Mouse (Mus musculus): ENCODE data around the gene Mars. TPM values are rescaled to one million over a fixed set of nuclear protein-coding genes. Genes with fewer than 3 reads are reported as not detected.

Gene Mars
- polyA plus RNA-seq, 1 experiment from 2014 or later: 146 TPM

DNA sequence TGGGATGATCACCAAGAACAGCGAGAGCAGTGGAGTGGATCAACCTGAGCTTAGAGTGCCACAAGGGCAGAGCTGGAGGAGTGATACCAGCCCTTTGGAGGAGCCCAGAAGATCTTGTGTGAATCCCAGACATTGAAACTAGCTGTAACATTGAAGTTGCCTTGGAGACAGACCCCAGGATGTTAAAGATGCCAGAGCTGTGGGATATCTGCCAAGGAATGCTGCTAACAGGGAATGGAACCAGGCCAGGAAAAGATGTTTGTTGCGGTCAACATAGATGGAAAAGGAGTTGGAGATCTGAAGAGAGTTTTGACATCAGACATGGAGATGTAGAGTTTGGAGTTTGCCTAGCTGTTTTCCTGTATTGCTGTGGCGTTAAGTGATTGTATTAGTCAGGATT, 34.6 kb upstream of the Mars start:
- no peak overlapping the region for H3K4me2 ChIP-seq (replicated peaks)
- no peak overlapping the region for H3K9ac ChIP-seq
- H3K4me3 ChIP-seq: no peak overlapping the region
- ATAC-seq (ENCODE audit: low FRiP score, low read depth): no peak
- no peaks in the 10 kb centered on the region for H3K9me3 ChIP-seq
- peaks cover 13% of the 10 kb centered on the region for H3K27me3 ChIP-seq (replicated peaks)
- peaks cover 18% of the 10 kb centered on the region for H3K4me1 ChIP-seq
- no peak overlapping the region for H3K27ac ChIP-seq
- WGBS: 88% methylated on average over 3 of the region's 3 CpGs
- H3K36me3 ChIP-seq: no peaks in the 10 kb centered on the region

DNA sequence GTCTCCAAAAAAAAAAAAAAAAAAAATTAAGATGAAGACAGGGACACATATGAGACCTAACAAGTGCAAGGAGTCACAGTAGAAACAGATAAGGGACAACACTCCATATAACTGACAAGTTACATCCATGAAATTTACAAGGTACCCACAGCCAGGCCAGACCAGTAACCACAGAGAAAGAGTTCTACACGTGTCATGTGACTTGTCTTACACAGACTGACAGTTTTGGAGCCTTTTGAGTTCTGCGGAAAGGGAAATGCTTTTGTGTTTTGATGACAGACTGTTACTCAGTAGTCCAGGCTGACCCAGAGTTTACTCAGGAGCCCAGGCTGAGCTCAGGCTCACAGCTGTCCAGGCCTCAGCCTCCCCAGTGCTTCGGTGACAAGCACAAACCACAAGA, 31.4 kb upstream of the Mars start:
- H3K4me1 ChIP-seq: peaks cover 39% of the 10 kb centered on the region

DNA sequence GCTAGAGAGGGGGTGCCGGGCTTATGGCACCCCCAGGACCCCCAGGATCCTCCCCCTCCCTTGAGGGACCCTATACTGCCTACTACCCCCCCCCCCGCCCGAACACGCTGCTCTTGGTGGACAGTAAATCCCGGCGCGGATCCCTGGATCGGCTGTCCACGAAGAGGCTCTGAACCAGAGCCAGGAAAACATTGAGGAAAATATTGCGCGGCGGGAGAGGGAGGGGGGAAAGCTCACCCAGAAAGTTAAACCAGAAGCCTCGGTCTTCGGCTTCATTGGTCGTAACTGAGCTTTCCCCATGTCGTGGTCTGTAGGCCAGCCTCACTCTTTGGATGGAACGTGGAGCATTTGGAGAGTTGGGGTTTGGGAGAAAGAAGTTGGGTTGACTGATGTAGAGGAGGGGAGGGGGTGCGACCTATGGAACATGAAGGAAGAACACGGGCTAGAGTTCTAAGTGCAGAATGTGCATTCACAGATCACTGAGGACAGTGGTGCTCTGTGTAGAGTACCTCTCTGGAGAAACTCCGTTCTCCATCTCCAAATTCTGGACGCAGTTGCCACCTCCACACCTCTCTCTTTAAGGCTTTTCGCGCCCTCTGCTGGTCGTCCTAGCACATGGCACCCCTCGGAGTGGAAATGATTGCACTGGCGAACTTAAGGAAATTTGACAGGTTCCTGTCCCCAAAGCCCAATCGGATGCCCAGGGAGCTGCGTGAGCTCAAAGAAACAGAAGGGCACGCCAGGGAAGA, 30.5 kb upstream of the Mars start, which contains the start of gene Gli1:
Gli1 (minus strand) TSS at position 84 of the 749 bp plus-strand sequence.
- ATAC-seq (ENCODE audit: low FRiP score, low read depth): peak; percentile 42
- Histone ChIP-seq H3K27me3 (replicated peaks) (peaks cover 24% of the 10 kb centered on the region), H3K9ac (peak within 1 kb of the TSS; percentile 39; the same call in 1 of the 2 replicates), H3K4me3 (peak within 1 kb of the TSS; percentile 39), H3K36me3 (no peaks in the 10 kb centered on the region), H3K4me1 (peaks cover 39% of the 10 kb centered on the region), H3K4me2 (replicated peaks) (peak within 1 kb of the TSS; percentile 78), H3K9me3 (no peaks in the 10 kb centered on the region), H3K27ac (no peak within 1 kb of the TSS)
- WGBS: under 1% methylated on average over 29 of the region's 29 CpGs

More for the DNA sequence above, 31.4 kb upstream of the Mars start:
- no peaks in the 10 kb centered on the region for H3K36me3 ChIP-seq
- WGBS: 71% methylated on average over 3 of the region's 3 CpGs
- H3K27ac ChIP-seq: no peak overlapping the region
- no peak overlapping the region for H3K4me3 ChIP-seq
- no peak overlapping the region for H3K4me2 ChIP-seq (replicated peaks)
- H3K27me3 ChIP-seq (replicated peaks): peaks cover 24% of the 10 kb centered on the region
- H3K9ac ChIP-seq: no peak overlapping the region
- no peak for ATAC-seq (ENCODE audit: low FRiP score, low read depth)
- no peaks in the 10 kb centered on the region for H3K9me3 ChIP-seq

GRCm38 (mm10) chr10:127341360-127341690, 29.7 kb upstream of the Mars start:
- peaks cover 39% of the 10 kb centered on the region for H3K4me1 ChIP-seq
- H3K9me3 ChIP-seq: no peaks in the 10 kb centered on the region
- no peaks in the 10 kb centered on the region for H3K36me3 ChIP-seq
- H3K27me3 ChIP-seq (replicated peaks): peaks cover 24% of the 10 kb centered on the region
- WGBS: under 1% methylated on average over 9 of the region's 11 CpGs
- ATAC-seq (ENCODE audit: low FRiP score, low read depth): no peak
- peak overlapping the region; percentile 39 for H3K4me3 ChIP-seq
- peak overlapping the region; percentile 78 for H3K4me2 ChIP-seq (replicated peaks)
- H3K27ac ChIP-seq: no peak overlapping the region
- H3K9ac ChIP-seq: peak overlapping the region; percentile 39; the same call in 1 of the 2 replicates

DNA sequence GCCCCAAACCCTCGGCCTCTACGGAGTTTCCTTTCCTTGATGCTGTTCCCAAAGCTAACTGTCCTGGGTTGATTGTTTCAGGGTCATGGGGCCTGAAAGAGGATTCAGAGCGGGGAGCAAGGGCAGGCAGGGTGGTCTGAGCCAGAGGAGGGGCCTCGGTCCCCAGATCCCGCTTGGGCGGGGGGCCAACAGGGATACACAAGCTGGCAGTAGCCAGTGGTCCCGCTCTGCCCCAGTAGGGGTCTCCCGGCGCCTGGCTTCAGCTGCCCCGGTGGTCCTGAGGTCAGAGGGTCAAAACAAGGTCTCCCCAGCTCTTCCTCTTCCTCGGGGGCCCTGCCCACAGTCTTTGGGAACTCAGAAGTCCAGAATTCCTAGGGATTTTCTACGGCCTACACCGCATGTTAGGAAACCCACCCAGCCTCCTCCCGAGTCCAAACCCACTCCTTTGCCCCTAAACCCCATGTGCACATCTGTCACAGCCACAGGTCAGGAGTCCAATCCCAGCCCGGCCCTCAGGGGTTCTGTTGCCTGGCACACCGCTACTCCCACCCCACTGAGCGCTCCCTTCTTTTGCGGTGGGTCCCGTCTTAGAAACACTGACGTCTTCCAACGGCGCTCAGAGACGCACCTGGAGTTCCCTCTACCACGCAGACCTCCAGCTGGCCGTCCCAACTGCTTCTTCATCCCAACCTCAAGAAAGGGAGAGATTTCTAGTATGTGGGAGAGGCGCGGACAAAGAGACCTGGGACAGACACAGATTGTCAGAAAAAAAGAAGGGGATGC, 29.2 kb upstream of the Mars start:
- Histone ChIP-seq H3K9me3 (no peaks in the 10 kb centered on the region), H3K9ac (peak overlapping the region; percentile 35; the same call in 1 of the 2 replicates), H3K4me3 (peak overlapping the region; percentile 39), H3K27me3 (replicated peaks) (peaks cover 24% of the 10 kb centered on the region), H3K36me3 (no peaks in the 10 kb centered on the region), H3K4me2 (replicated peaks) (peak overlapping the region; percentile 78), H3K27ac (0 out of 2 replicates have a peak overlapping the region, but pooled peaks have one; percentile 4), H3K4me1 (peaks cover 39% of the 10 kb centered on the region)
- under 1% methylated on average over 27 of the region's 27 CpGs for WGBS
- ATAC-seq (ENCODE audit: low FRiP score, low read depth): 0 out of 2 replicates have a peak, but pooled peaks have one; percentile 2

- H3K9ac ChIP-seq: peak overlapping the region; percentile 35
- peaks cover 39% of the 10 kb centered on the region for H3K4me1 ChIP-seq
- under 1% methylated on average over 42 of the region's 42 CpGs for WGBS
- no peaks in the 10 kb centered on the region for H3K9me3 ChIP-seq
- H3K4me3 ChIP-seq: peak overlapping the region; percentile 39
- 0 out of 2 replicates have a peak overlapping the region, but pooled peaks have one; percentile 4 for H3K27ac ChIP-seq
- H3K36me3 ChIP-seq: no peaks in the 10 kb centered on the region
- peak overlapping the region; percentile 78 for H3K4me2 ChIP-seq (replicated peaks)
- peaks cover 24% of the 10 kb centered on the region for H3K27me3 ChIP-seq (replicated peaks)
- peak; percentile 18; the same call in 1 of the 2 replicates for ATAC-seq (ENCODE audit: low FRiP score, low read depth)
These were observed 28.3 kb upstream of the Mars start for GRCm38 (mm10) chr10:127339683-127340576.

- peak overlapping the region; percentile 35 for H3K9ac ChIP-seq
- H3K27ac ChIP-seq: no peak overlapping the region
- WGBS: under 1% methylated on average over 31 of the region's 31 CpGs
- peak overlapping the region; percentile 78 for H3K4me2 ChIP-seq (replicated peaks)
- no peaks in the 10 kb centered on the region for H3K36me3 ChIP-seq
- peak overlapping the region; percentile 39 for H3K4me3 ChIP-seq
- H3K27me3 ChIP-seq (replicated peaks): peaks cover 24% of the 10 kb centered on the region
- no peaks in the 10 kb centered on the region for H3K9me3 ChIP-seq
- peak; percentile 59 for ATAC-seq (ENCODE audit: low FRiP score, low read depth)
- H3K4me1 ChIP-seq: peaks cover 39% of the 10 kb centered on the region
These were observed 27.5 kb upstream of the Mars start for GRCm38 (mm10) chr10:127338930-127339682.

- no peaks in the 10 kb centered on the region for H3K9me3 ChIP-seq
- no peak for ATAC-seq (ENCODE audit: low FRiP score, low read depth)
- no peak overlapping the region for H3K4me2 ChIP-seq (replicated peaks)
- H3K27me3 ChIP-seq (replicated peaks): peaks cover 24% of the 10 kb centered on the region
- no peaks in the 10 kb centered on the region for H3K36me3 ChIP-seq
- peaks cover 39% of the 10 kb centered on the region for H3K4me1 ChIP-seq
- 84% methylated on average over 6 of the region's 6 CpGs for WGBS
- H3K4me3 ChIP-seq: no peak overlapping the region
- H3K9ac ChIP-seq: no peak overlapping the region
- H3K27ac ChIP-seq: no peak overlapping the region
These were observed 26.0 kb upstream of the Mars start for GRCm38 (mm10) chr10:127337536-127338099.

DNA sequence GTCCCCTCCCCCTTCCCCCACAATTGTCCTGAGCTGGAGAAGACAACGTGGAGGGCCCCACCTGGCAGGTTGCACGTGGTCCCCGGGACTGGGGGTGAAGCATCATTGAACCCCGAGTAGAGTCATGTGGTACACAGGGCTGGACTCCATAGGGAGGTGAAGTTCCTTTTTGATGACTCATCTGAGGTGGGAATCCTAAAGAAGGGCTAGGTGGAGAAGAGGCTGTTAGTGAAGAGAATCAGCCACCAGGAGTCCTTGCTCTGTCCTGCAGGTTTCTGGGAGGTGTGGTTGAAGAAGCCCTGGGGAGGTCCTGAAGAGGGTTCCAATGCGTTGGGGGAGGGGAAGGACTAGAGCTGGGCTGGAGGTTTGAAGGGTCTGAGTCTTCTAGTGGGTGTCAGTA, 25.4 kb upstream of the Mars start:
- ATAC-seq (ENCODE audit: low FRiP score, low read depth): no peak
- WGBS: 77% methylated on average over 5 of the region's 5 CpGs
- H3K9ac ChIP-seq: no peak overlapping the region

GRCm38 (mm10) chr10:127335271-127335670, 23.7 kb upstream of the Mars start:
- Histone ChIP-seq H3K4me2 (replicated peaks) (no peak overlapping the region), H3K4me1 (peaks cover 16% of the 10 kb centered on the region), H3K36me3 (no peaks in the 10 kb centered on the region), H3K27me3 (replicated peaks) (peaks cover 5% of the 10 kb centered on the region), H3K9me3 (no peaks in the 10 kb centered on the region), H3K9ac (no peak overlapping the region), H3K27ac (no peak overlapping the region), H3K4me3 (no peak overlapping the region)
- ATAC-seq (ENCODE audit: low FRiP score, low read depth): no peak
- 71% methylated on average over 1 of the region's 1 CpGs for WGBS

More for the DNA sequence above, 25.4 kb upstream of the Mars start:
- Histone ChIP-seq H3K27me3 (replicated peaks) (peaks cover 22% of the 10 kb centered on the region), H3K4me3 (no peak overlapping the region), H3K27ac (no peak overlapping the region), H3K36me3 (no peaks in the 10 kb centered on the region), H3K4me1 (peaks cover 33% of the 10 kb centered on the region), H3K4me2 (replicated peaks) (no peak overlapping the region), H3K9me3 (no peaks in the 10 kb centered on the region)

DNA sequence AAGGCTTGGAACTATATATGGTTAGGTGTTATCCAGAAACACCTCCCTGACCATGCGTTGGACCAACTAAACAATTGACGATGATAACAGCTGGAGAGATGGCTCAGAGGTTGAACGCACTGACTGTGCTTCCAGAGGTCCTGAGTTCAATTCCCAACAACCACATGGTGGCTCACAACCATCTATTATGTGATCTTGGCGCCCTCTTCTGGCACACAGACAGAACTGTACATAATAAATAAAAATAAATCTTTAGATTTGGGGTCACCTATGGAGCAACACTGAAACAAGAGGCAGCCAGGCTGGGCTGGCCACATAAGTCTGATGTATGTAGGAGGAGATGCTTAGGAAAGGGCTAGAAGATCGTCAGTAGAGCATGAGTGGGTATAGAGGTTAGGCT, 21.6 kb upstream of the Mars start:
- Histone ChIP-seq H3K9me3 (no peaks in the 10 kb centered on the region), H3K4me2 (replicated peaks) (no peak overlapping the region), H3K27me3 (replicated peaks) (peaks cover 15% of the 10 kb centered on the region), H3K27ac (no peak overlapping the region), H3K36me3 (no peaks in the 10 kb centered on the region), H3K4me1 (no peaks in the 10 kb centered on the region), H3K9ac (no peak overlapping the region), H3K4me3 (no peak overlapping the region)
- WGBS: 78% methylated on average over 5 of the region's 5 CpGs
- no peak for ATAC-seq (ENCODE audit: low FRiP score, low read depth)
